Mouse (Mus musculus) bone marrow, adult 2 months (tissue): ENCODE results near the gene Ppil2.

ENCODE experiments used
- CTCF ChIP-seq: fragments of 200-500 bp; IDR thresholded peaks from 2 replicates; pipeline ENCODE4 v1.5.1; 2011; ENCODE audit warnings: low read length, control low read depth; ENCODE audit not compliant: control insufficient read depth, insufficient read depth
- POLR2A ChIP-seq: fragments of 200-500 bp; IDR thresholded peaks from 2 replicates; pipeline ENCODE4 v1.6.1; 2011; ENCODE audit warnings: low read depth, mild to moderate bottlenecking, control low read depth, low read length, borderline replicate concordance; ENCODE audit not compliant: control insufficient read depth

GRCm38 (mm10) chr16:17045287-17045686 lies 65.8 kb downstream of the Ppil2 start:
- no peak for TF ChIP-seq POLR2A
- no peak for TF ChIP-seq CTCF
